Mouse (Mus musculus): ENCODE results near the gene March8. TPM values are rescaled to one million over a fixed set of nuclear protein-coding genes. Genes with fewer than 3 reads are reported as not detected.

The March8 gene
- polyA plus RNA-seq, 1 experiment from 2014 or later, result 28.6 TPM

- WGBS, result 79% methylated on average over 6 of the region's 6 CpGs
- no peak overlapping the region for H3K4me2 ChIP-seq (ENCODE audit: low read length)
- no peaks in the 10 kb centered on the region for H3K4me1 ChIP-seq (ENCODE audit: control insufficient read depth in 2 of 2, insufficient read depth in 2 of 2, low read length in 2 of 2)
- no peak for ATAC-seq (ENCODE audit: insufficient number of reproducible peaks, insufficient read depth, low FRiP score, low read depth)
- no peaks in the 10 kb centered on the region for H3K9me3 ChIP-seq (ENCODE audit: control insufficient read depth, low read length)
- no peaks in the 10 kb centered on the region for H3K27me3 ChIP-seq (ENCODE audit: control insufficient read depth, insufficient read depth, low read length)
- no peak overlapping the region for H3K4me3 ChIP-seq (ENCODE audit: control insufficient read depth in 1 of 2, insufficient read depth in 1 of 2, low read depth in 1 of 2, low read length in 2 of 2)
- no peak overlapping the region for H3K27ac ChIP-seq (replicated peaks in 1 of 2; ENCODE audit: control insufficient read depth in 1 of 2, insufficient read depth in 1 of 2, low read depth in 2 of 2, low read length in 2 of 2)
- H3K9ac ChIP-seq (ENCODE audit: low read length), result no peak overlapping the region
- peaks cover 28% of the 10 kb centered on the region for H3K36me3 ChIP-seq (ENCODE audit: control insufficient read depth, insufficient read depth, low read length)
Measured at GRCm38 (mm10) chr6:116407956-116408657, 70.3 kb downstream of the March8 start.

DNA sequence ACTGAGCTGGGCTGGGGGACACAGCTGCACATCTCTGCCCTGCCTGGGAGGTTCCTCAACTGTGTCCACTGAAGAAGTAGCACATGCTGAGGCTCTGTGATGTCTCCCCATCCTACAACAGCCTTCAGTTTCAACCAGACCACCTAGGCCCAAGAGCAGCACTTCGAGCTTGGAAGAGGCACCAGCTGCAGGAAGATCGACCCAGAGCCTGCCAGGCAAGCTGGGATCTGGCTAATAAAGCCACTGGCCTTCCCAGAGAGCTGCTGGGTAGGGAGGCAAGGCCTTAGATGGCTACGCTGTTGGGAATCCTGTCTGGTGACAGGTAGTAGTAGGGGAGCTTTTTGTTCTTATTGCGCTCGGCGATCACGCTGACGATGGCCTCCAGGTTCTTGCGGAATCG, 72.6 kb downstream of the March8 start:
- WGBS, result 92% methylated on average over 10 of the region's 10 CpGs
- H3K4me2 ChIP-seq (ENCODE audit: low read length), result no peak overlapping the region
- H3K4me3 ChIP-seq (ENCODE audit: control insufficient read depth in 1 of 2, insufficient read depth in 1 of 2, low read depth in 1 of 2, low read length in 2 of 2), result no peak overlapping the region
- peaks cover 0 to 8% of the 10 kb centered on the region in 2 experiments; a peak in 2 of 4 replicates for H3K4me1 ChIP-seq (ENCODE audit: control insufficient read depth in 2 of 2, insufficient read depth in 2 of 2, low read length in 2 of 2)
- H3K36me3 ChIP-seq (ENCODE audit: control insufficient read depth, insufficient read depth, low read length), result peaks cover 17% of the 10 kb centered on the region
- H3K27ac ChIP-seq (replicated peaks in 1 of 2; ENCODE audit: control insufficient read depth in 1 of 2, insufficient read depth in 1 of 2, low read depth in 2 of 2, low read length in 2 of 2), result no peak overlapping the region
- no peak for ATAC-seq (ENCODE audit: insufficient number of reproducible peaks, insufficient read depth, low FRiP score, low read depth)
- no peak overlapping the region for H3K9ac ChIP-seq (ENCODE audit: low read length)
- no peaks in the 10 kb centered on the region for H3K27me3 ChIP-seq (ENCODE audit: control insufficient read depth, insufficient read depth, low read length)
- H3K9me3 ChIP-seq (ENCODE audit: control insufficient read depth, low read length), result no peaks in the 10 kb centered on the region

- no peaks in the 10 kb centered on the region for H3K27me3 ChIP-seq (ENCODE audit: control insufficient read depth, insufficient read depth, low read length)
- H3K9ac ChIP-seq (ENCODE audit: low read length), result no peak overlapping the region
- WGBS, result 75% methylated on average over 3 of the region's 3 CpGs
- peaks cover 15% of the 10 kb centered on the region for H3K36me3 ChIP-seq (ENCODE audit: control insufficient read depth, insufficient read depth, low read length)
- no peak overlapping the region for H3K4me2 ChIP-seq (ENCODE audit: low read length)
- ATAC-seq (ENCODE audit: insufficient number of reproducible peaks, insufficient read depth, low FRiP score, low read depth), result no peak
- no peak overlapping the region for H3K27ac ChIP-seq (replicated peaks in 1 of 2; ENCODE audit: control insufficient read depth in 1 of 2, insufficient read depth in 1 of 2, low read depth in 2 of 2, low read length in 2 of 2)
- H3K4me3 ChIP-seq (ENCODE audit: control insufficient read depth in 1 of 2, insufficient read depth in 1 of 2, low read depth in 1 of 2, low read length in 2 of 2), result no peak overlapping the region
- H3K4me1 ChIP-seq (ENCODE audit: control insufficient read depth in 2 of 2, insufficient read depth in 2 of 2, low read length in 2 of 2), result peaks cover 3 to 10% of the 10 kb centered on the region in 2 experiments; a peak in 3 of 4 replicates
- H3K9me3 ChIP-seq (ENCODE audit: control insufficient read depth, low read length), result no peaks in the 10 kb centered on the region
Measured at GRCm38 (mm10) chr6:116411716-116412115, 73.9 kb downstream of the March8 start.

- H3K27ac ChIP-seq (replicated peaks in 1 of 2; ENCODE audit: control insufficient read depth in 1 of 2, insufficient read depth in 1 of 2, low read depth in 2 of 2, low read length in 2 of 2), result no peak overlapping the region
- H3K4me1 ChIP-seq (ENCODE audit: control insufficient read depth in 2 of 2, insufficient read depth in 2 of 2, low read length in 2 of 2), result peaks cover 3 to 10% of the 10 kb centered on the region in 2 experiments; a peak in 3 of 4 replicates
- no peaks in the 10 kb centered on the region for H3K9me3 ChIP-seq (ENCODE audit: control insufficient read depth, low read length)
- no peak overlapping the region for H3K4me2 ChIP-seq (ENCODE audit: low read length)
- H3K9ac ChIP-seq (ENCODE audit: low read length), result no peak overlapping the region
- H3K36me3 ChIP-seq (ENCODE audit: control insufficient read depth, insufficient read depth, low read length), result peaks cover 13% of the 10 kb centered on the region
- no peak overlapping the region for H3K4me3 ChIP-seq (ENCODE audit: control insufficient read depth in 1 of 2, insufficient read depth in 1 of 2, low read depth in 1 of 2, low read length in 2 of 2)
- WGBS, result 90% methylated on average over 14 of the region's 14 CpGs
- H3K27me3 ChIP-seq (ENCODE audit: control insufficient read depth, insufficient read depth, low read length), result no peaks in the 10 kb centered on the region
- ATAC-seq (ENCODE audit: insufficient number of reproducible peaks, insufficient read depth, low FRiP score, low read depth), result no peak
Measured at GRCm38 (mm10) chr6:116412546-116413325, 74.9 kb downstream of the March8 start.

DNA sequence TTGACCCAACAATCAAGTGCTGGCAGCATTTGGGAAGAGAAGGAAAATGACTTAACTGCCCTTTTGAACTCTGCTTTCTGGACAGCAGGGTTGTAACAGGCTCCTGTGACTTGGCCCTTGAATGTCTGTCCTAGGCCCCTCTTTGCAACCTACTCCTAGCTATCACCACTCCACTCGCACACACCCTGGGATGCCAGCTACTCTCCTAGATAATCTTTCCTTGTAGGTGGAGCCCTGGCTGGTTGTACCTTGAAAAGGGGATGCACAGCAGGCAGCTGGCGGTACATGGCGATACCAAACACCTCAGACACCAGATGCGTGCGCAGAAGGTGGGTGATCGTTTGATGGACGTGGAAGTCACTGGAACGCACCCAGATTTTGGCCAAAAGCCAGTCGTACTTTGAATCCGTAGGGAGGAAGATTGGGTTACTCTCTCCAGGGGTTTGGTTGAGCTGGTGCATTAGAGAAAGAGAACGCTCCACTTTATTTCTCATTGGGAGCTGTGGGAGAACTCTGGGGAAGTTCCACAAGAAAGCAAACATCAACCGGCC, 77.4 kb downstream of the March8 start:
- peaks cover 3 to 10% of the 10 kb centered on the region in 2 experiments; a peak in 3 of 4 replicates for H3K4me1 ChIP-seq (ENCODE audit: control insufficient read depth in 2 of 2, insufficient read depth in 2 of 2, low read length in 2 of 2)
- no peak overlapping the region for H3K9ac ChIP-seq (ENCODE audit: low read length)
- no peak for ATAC-seq (ENCODE audit: insufficient number of reproducible peaks, insufficient read depth, low FRiP score, low read depth)
- H3K9me3 ChIP-seq (ENCODE audit: control insufficient read depth, low read length), result no peaks in the 10 kb centered on the region
- H3K4me2 ChIP-seq (ENCODE audit: low read length), result 0 out of 2 replicates have a peak overlapping the region, but pooled peaks have one; percentile 11
- peaks cover 3% of the 10 kb centered on the region; the same call in 1 of the 2 replicates for H3K36me3 ChIP-seq (ENCODE audit: control insufficient read depth, insufficient read depth, low read length)
- WGBS, result 45% methylated on average over 12 of the region's 12 CpGs
- no peaks in the 10 kb centered on the region for H3K27me3 ChIP-seq (ENCODE audit: control insufficient read depth, insufficient read depth, low read length)
- no peak overlapping the region for H3K27ac ChIP-seq (replicated peaks in 1 of 2; ENCODE audit: control insufficient read depth in 1 of 2, insufficient read depth in 1 of 2, low read depth in 2 of 2, low read length in 2 of 2)
- no peak overlapping the region for H3K4me3 ChIP-seq (ENCODE audit: control insufficient read depth in 1 of 2, insufficient read depth in 1 of 2, low read depth in 1 of 2, low read length in 2 of 2)

DNA sequence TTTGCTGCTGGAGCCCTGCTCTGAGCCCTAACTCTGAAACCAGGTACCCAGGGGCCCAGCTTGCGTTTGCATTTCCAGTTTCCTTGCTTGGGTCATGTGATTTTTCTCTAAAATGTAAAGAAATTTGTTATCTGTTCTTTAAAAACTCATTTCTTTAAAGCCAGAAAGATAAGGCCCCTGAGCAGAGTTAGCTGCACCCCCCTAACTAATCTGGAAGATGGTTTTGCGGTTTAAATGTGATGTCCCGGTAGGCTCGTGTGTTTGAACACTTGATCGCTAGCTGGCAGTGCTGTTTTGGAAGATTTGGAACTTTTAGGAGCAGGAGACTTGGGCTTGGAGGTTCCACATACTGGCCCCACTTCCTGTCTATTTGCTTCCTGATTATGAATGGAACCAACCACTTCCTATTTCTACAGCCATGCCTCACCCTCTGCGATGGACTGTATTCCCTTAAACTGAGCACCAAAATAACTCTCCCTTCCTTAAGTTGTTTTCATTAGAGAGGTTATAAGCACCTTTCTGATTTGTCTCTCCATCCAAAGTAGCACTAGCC, 78.3 kb downstream of the March8 start:
- H3K27ac ChIP-seq (replicated peaks in 1 of 2; ENCODE audit: control insufficient read depth in 1 of 2, insufficient read depth in 1 of 2, low read depth in 2 of 2, low read length in 2 of 2), result no peak overlapping the region

DNA sequence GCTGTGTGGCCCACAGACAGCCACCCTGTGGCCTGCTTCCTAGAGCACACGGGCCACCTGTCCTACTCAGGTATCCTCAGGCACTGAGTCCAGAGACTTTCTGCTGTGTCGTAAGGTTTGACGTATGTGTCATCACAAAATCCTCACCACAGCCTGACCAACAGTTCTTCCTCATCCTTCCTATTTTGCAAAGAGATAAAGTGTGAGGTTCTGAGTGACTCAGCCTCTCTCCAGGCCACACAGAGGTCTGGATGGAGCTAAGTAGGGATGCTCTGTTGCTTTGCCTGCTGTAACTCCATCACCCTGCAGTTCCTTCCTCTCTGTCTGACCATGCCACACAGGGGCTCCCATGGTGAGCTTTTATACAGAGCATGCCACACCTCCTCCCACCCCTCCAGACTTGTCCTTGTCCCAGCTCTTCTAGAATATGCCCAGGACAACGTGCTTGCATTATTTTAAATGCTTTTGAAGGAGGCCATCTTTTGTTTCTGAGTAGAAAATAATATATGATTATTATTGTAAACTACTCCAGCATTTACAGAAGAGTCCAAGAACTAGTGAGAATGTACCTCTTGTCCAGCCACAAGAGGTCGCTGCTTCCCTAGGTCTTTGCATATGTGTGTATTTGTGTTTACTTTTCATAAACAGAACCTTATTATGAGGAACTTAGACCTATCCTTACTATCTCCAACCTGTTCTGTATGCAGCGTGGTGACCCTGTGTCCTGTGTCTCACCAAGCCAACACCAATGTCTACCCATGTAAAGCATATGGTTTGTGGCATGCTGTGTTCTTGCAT, 79.9 kb downstream of the March8 start:
- H3K27ac ChIP-seq (replicated peaks in 1 of 2; ENCODE audit: control insufficient read depth in 1 of 2, insufficient read depth in 1 of 2, low read depth in 2 of 2, low read length in 2 of 2), result no peak overlapping the region
- no peak overlapping the region for H3K9ac ChIP-seq (ENCODE audit: low read length)
- ATAC-seq (ENCODE audit: insufficient number of reproducible peaks, insufficient read depth, low FRiP score, low read depth), result no peak
- no peaks in the 10 kb centered on the region for H3K9me3 ChIP-seq (ENCODE audit: control insufficient read depth, low read length)
- no peaks in the 10 kb centered on the region for H3K27me3 ChIP-seq (ENCODE audit: control insufficient read depth, insufficient read depth, low read length)
- H3K4me3 ChIP-seq (ENCODE audit: control insufficient read depth in 1 of 2, insufficient read depth in 1 of 2, low read depth in 1 of 2, low read length in 2 of 2), result no peak overlapping the region
- H3K36me3 ChIP-seq (ENCODE audit: control insufficient read depth, insufficient read depth, low read length), result no peaks in the 10 kb centered on the region
- 59% methylated on average over 6 of the region's 6 CpGs for WGBS
- H3K4me1 ChIP-seq (ENCODE audit: control insufficient read depth in 2 of 2, insufficient read depth in 2 of 2, low read length in 2 of 2), result peaks cover 3 to 10% of the 10 kb centered on the region in 2 experiments; a peak in 3 of 4 replicates
- H3K4me2 ChIP-seq (ENCODE audit: low read length), result no peak overlapping the region

More for the DNA sequence above, 78.3 kb downstream of the March8 start:
- H3K4me1 ChIP-seq (ENCODE audit: control insufficient read depth in 2 of 2, insufficient read depth in 2 of 2, low read length in 2 of 2), result peaks cover 3 to 10% of the 10 kb centered on the region in 2 experiments; a peak in 3 of 4 replicates
- no peaks in the 10 kb centered on the region for H3K36me3 ChIP-seq (ENCODE audit: control insufficient read depth, insufficient read depth, low read length)
- 79% methylated on average over 6 of the region's 6 CpGs for WGBS
- H3K9me3 ChIP-seq (ENCODE audit: control insufficient read depth, low read length), result no peaks in the 10 kb centered on the region
- H3K27me3 ChIP-seq (ENCODE audit: control insufficient read depth, insufficient read depth, low read length), result no peaks in the 10 kb centered on the region
- ATAC-seq (ENCODE audit: insufficient number of reproducible peaks, insufficient read depth, low FRiP score, low read depth), result no peak
- H3K4me2 ChIP-seq (ENCODE audit: low read length), result no peak overlapping the region
- H3K4me3 ChIP-seq (ENCODE audit: control insufficient read depth in 1 of 2, insufficient read depth in 1 of 2, low read depth in 1 of 2, low read length in 2 of 2), result no peak overlapping the region
- no peak overlapping the region for H3K9ac ChIP-seq (ENCODE audit: low read length)

Data from heart, embryonic 14.5 days (tissue).